Mouse (Mus musculus): ENCODE results near the gene Cdc6. TPM values are rescaled to one million over a fixed set of nuclear protein-coding genes. Genes with fewer than 3 reads are reported as not detected.

Cdc6 gene
- polyA plus RNA-seq, 1 experiment from 2014 or later: 11.2 TPM

DNA sequence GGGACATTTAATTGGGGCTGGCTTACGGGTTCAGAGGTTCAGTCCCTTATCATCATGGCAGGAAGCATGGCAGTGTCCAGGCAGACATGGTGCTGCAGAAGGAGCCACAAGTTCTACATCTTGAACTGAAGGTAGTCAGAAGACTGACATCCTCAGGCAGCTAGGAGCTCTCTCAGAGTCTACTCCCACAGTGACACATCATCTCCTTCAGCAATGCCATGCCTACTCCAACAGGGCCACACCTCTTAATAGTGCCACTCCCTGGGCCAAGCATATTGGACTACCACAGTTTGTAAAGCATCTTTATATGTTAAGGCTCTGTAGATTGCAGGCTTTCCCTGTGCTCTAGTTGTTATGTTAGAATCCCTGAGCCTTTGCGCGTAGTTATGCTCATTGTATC lies 19.9 kb upstream of the Cdc6 start:
- ATAC-seq (replicated peaks): no peak
- Histone ChIP-seq H3K27me3 (no peaks in the 10 kb centered on the region), H3K4me3 (no peak overlapping the region), H3K36me3 (peaks cover 66% of the 10 kb centered on the region), H3K9ac (replicated peaks) (no peak overlapping the region), H3K4me1 (no peaks in the 10 kb centered on the region), H3K27ac (replicated peaks) (no peak overlapping the region), H3K9me3 (no peaks in the 10 kb centered on the region), H3K4me2 (replicated peaks) (no peak overlapping the region)
- WGBS: 99% methylated on average over 3 of the region's 3 CpGs

DNA sequence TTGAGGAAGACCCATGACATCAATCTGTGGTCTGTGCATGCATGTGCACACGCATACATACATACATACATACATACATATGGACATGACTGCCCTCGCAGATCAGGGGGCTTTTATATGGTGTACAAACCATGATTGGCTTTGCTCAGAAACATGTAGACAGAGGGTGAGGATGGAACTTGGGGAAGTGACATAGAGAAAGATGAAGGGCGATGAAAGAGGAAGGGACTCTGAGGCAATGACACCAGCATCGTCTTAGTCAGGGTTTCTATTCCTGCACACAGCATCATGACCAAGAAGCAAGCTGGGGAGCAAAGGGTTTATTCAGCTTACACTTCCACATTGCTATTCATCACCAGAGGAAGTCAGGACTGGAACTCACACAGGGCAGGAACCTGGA lies 18.5 kb upstream of the Cdc6 start:
- no peaks in the 10 kb centered on the region for H3K27me3 ChIP-seq
- H3K36me3 ChIP-seq: peaks cover 80% of the 10 kb centered on the region
- no peaks in the 10 kb centered on the region for H3K9me3 ChIP-seq
- H3K27ac ChIP-seq (replicated peaks): no peak overlapping the region
- no peak overlapping the region for H3K4me2 ChIP-seq (replicated peaks)
- no peak overlapping the region for H3K9ac ChIP-seq (replicated peaks)
- H3K4me1 ChIP-seq: no peaks in the 10 kb centered on the region
- WGBS: 97% methylated on average over 4 of the region's 4 CpGs
- no peak for ATAC-seq (replicated peaks)
- no peak overlapping the region for H3K4me3 ChIP-seq

DNA sequence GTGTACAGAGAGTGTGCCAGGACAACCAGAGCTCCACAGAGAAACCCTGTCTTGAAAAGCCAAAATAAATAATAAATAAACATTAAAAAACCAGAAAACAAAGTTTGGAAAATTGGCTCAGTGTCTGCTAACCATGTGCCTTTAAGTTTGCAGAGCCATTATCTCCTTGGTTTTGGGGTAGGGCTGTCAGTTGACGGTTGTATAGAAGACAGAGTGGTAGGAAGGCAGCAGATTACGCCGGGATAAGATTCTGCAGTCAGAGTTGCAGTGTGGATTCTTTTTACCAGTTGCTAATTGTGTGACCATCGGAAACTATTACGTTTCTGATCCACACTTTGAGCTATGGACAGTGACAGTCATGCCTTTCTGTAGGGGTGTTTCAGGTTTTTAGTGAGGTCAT lies 17.6 kb upstream of the Cdc6 start:
- 91% methylated on average over 5 of the region's 5 CpGs for WGBS
- H3K4me2 ChIP-seq (replicated peaks): no peak overlapping the region
- no peak overlapping the region for H3K9ac ChIP-seq (replicated peaks)
- ATAC-seq (replicated peaks): no peak
- H3K9me3 ChIP-seq: no peaks in the 10 kb centered on the region
- H3K36me3 ChIP-seq: peaks cover 84% of the 10 kb centered on the region
- H3K4me3 ChIP-seq: no peak overlapping the region
- H3K27me3 ChIP-seq: no peaks in the 10 kb centered on the region
- H3K27ac ChIP-seq (replicated peaks): no peak overlapping the region
- H3K4me1 ChIP-seq: no peaks in the 10 kb centered on the region

DNA sequence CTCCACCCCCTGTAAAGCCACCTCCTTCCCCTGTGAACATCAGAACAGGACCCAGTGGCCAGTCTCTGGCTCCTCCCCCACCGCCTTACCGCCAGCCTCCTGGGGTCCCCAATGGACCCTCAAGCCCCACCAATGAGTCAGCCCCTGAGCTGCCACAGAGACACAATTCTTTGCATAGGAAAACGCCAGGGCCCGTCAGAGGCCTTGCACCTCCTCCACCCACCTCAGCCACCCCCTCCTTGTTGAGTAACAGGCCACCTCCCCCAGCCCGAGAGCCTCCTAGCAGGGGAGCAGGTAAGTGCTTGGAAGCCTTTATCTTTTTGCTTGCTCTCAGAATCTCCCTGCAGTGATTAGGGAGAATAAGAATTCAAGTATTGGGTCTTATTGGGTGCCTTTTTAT lies 15.2 kb upstream of the Cdc6 start:
- H3K9ac ChIP-seq (replicated peaks): no peak overlapping the region
- no peaks in the 10 kb centered on the region for H3K9me3 ChIP-seq
- no peaks in the 10 kb centered on the region for H3K27me3 ChIP-seq
- H3K4me1 ChIP-seq: no peaks in the 10 kb centered on the region
- H3K4me3 ChIP-seq: no peak overlapping the region
- H3K36me3 ChIP-seq: peaks cover 78% of the 10 kb centered on the region
- no peak overlapping the region for H3K4me2 ChIP-seq (replicated peaks)
- 29% methylated on average over 5 of the region's 5 CpGs for WGBS
- no peak for ATAC-seq (replicated peaks)
- H3K27ac ChIP-seq (replicated peaks): no peak overlapping the region

DNA sequence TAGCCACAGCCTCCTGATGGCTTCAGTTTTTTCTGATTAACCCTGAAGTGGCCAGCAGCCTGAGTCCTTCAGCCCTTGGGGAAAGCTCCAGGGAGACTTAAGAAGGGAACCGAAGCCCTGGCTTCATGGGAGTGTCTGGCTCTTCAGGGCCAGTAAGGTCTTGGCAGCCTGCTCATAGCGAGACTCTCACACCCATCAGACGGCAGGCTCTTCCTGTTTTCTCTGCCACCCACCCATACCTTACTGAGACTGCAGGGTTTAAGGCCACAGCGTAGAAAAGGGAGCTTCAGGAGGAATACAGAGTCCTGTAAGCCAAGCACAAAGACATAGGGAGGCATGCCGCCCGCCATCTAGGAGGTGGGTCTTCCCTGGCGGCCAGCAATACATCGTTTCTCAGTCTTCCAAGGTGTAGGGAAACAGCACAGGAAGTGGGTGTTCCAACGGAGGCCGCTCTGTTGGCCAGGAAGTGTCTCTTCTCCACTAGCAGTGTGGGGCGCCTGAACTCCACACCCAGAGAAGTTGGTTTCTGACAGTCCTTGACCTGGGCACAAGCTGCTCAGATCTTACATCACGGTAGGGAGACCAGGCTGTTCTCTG lies 7.0 kb upstream of the Cdc6 start:
- WGBS: 90% methylated on average over 12 of the region's 12 CpGs
- H3K27ac ChIP-seq (replicated peaks): no peak overlapping the region
- H3K27me3 ChIP-seq: no peaks in the 10 kb centered on the region
- ATAC-seq (replicated peaks): no peak
- no peak overlapping the region for H3K9ac ChIP-seq (replicated peaks)
- H3K36me3 ChIP-seq: peaks cover 60% of the 10 kb centered on the region
- no peak overlapping the region for H3K4me2 ChIP-seq (replicated peaks)
- H3K9me3 ChIP-seq: no peaks in the 10 kb centered on the region
- H3K4me3 ChIP-seq: no peak overlapping the region
- H3K4me1 ChIP-seq: no peaks in the 10 kb centered on the region

DNA sequence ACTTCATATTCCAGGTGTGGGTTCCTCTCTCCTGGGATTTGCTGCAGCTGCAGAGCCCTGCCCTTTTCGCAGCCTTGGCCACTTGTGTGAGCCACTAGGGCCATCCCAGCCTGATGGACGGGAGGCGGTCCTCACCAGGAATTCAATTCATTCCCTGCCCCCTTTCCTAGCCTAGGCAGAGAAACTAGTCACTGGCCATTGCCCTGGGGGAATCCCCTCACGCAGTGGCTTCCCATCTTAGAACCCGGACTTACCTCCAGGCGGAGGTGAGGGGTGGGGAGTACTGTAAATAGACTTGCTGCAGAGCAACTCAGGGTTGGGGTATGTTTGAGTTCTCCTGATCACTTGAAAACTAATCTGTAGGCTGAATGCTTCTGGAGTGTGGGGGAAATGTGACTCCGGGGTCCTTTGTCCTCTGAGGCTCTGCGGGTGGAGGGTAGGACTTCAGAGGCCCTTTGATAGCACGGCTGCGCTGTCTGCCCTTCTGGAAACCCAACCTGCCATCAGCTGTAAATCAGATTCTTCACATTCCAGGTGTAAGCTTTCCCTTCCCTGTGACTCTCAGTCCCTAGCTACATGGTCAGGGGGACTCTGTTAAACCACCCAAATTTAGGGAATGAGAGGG lies 4.9 kb upstream of the Cdc6 start:
- H3K36me3 ChIP-seq: peaks cover 42% of the 10 kb centered on the region
- H3K4me2 ChIP-seq (replicated peaks): no peak overlapping the region
- no peaks in the 10 kb centered on the region for H3K9me3 ChIP-seq
- no peak overlapping the region for H3K9ac ChIP-seq (replicated peaks)
- WGBS: 17% methylated on average over 10 of the region's 10 CpGs
- no peaks in the 10 kb centered on the region for H3K27me3 ChIP-seq
- no peak for ATAC-seq (replicated peaks)
- no peak overlapping the region for H3K4me3 ChIP-seq
- no peaks in the 10 kb centered on the region for H3K4me1 ChIP-seq
- 0 out of 2 replicates have a peak overlapping the region, but pooled peaks have one; percentile 5 for H3K27ac ChIP-seq (replicated peaks)

DNA sequence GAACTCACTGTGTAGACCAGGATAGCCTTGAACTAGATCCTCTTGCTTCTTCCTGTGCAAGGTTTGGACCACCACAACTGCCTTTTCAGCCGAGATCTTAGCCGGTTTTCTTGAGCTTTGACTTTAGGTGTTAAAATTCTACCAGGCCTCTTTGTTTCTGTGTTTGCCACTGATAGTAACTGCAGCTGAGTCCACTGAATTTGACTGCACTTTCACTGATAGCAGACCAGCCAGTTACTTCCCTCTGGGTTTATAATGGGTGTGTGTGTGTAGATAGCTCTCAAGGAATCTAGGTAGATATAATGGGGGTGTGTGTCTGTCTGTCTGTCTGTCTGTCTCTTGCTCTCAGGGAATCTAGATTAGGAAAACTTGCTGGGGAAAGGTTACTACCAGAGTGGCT lies 3.0 kb upstream of the Cdc6 start:
- H3K9ac ChIP-seq (replicated peaks): no peak overlapping the region
- no peak overlapping the region for H3K27ac ChIP-seq (replicated peaks)
- H3K4me3 ChIP-seq: no peak overlapping the region
- no peak for ATAC-seq (replicated peaks)
- peaks cover 27% of the 10 kb centered on the region for H3K36me3 ChIP-seq
- no peaks in the 10 kb centered on the region for H3K9me3 ChIP-seq
- H3K4me1 ChIP-seq: peaks cover 13% of the 10 kb centered on the region
- 93% methylated on average over 2 of the region's 2 CpGs for WGBS
- H3K4me2 ChIP-seq (replicated peaks): no peak overlapping the region
- H3K27me3 ChIP-seq: no peaks in the 10 kb centered on the region

DNA sequence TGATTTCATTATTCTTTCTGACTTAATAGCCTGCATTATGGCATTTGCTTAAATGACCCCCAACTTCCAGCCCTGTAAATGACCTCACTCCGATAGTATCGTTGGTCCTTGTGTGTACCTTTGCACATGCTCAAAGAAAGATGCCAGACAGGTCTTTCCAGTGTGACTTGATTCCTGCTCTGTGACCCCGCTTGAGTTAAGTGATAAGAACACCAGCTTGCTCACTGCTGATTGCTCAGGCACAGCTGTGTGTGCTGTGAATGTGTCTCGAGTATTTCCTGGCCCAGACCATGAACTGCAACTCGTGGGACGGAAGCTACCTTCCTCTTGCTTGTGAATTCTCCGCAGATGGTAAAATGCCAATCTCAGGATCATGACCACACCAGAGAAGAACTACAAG lies 2.6 kb upstream of the Cdc6 start:
- H3K27ac ChIP-seq (replicated peaks): no peak overlapping the region
- H3K4me2 ChIP-seq (replicated peaks): no peak overlapping the region
- H3K4me3 ChIP-seq: no peak overlapping the region
- ATAC-seq (replicated peaks): no peak
- H3K9me3 ChIP-seq: no peaks in the 10 kb centered on the region
- peaks cover 23% of the 10 kb centered on the region for H3K36me3 ChIP-seq
- H3K9ac ChIP-seq (replicated peaks): no peak overlapping the region
- H3K4me1 ChIP-seq: peaks cover 13% of the 10 kb centered on the region
- H3K27me3 ChIP-seq: no peaks in the 10 kb centered on the region
- 91% methylated on average over 7 of the region's 7 CpGs for WGBS

DNA sequence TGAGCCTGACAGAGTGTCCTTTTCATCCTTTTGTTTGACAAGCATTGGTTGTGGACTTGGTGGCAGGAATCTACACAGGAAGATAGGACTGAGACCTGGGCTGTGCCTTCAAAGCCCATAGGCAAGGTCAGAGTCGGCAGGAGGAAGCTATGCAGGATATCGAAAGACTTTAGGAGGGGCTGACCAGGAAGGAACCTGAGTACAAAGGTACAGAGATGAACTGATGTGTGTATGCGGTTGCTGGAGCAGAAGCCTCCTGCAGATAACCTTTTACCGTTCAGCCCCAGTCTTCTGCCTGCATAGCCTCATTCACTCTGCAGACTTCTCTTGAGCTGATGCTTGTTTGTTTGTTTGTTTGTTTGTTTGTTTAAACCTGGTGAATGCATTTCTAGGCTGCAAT lies 2.0 kb upstream of the Cdc6 start:
- H3K9ac ChIP-seq (replicated peaks): no peak overlapping the region
- 93% methylated on average over 4 of the region's 4 CpGs for WGBS
- H3K9me3 ChIP-seq: no peaks in the 10 kb centered on the region

DNA sequence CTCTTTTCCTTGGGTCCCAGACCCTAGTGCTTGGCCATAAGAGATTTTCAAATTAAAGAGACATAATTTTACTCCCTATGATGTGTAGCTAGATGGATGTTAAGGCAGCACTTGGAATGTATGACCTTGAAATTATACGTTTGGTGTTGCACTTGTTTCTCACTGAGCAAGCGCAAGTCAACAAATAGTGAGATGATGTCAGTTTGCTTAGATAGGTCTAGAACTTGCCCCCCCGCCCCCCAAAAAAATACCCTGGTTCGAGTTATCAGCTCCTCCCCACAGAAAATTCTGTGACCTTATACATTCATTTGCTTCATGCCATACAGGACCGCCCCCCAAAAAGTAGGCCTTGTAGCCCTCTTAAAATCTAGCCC lies 551 bp upstream of the Cdc6 start:
- Histone ChIP-seq H3K4me2 (replicated peaks) (peak overlapping the region; percentile 84), H3K9me3 (no peaks in the 10 kb centered on the region), H3K9ac (replicated peaks) (no peak overlapping the region), H3K27ac (replicated peaks) (0 out of 2 replicates have a peak overlapping the region, but pooled peaks have one; percentile 54), H3K36me3 (0 out of 2 replicates have a peak, but pooled peaks cover 4% of the 10 kb centered on the region), H3K4me3 (peak overlapping the region; percentile 51), H3K27me3 (no peaks in the 10 kb centered on the region), H3K4me1 (peaks cover 13% of the 10 kb centered on the region)
- ATAC-seq (replicated peaks): no peak
- 56% methylated on average over 5 of the region's 5 CpGs for WGBS

More for the DNA sequence above, 2.0 kb upstream of the Cdc6 start:
- Histone ChIP-seq H3K4me3 (no peak overlapping the region), H3K36me3 (peaks cover 17% of the 10 kb centered on the region; the same call in 1 of the 2 replicates), H3K4me1 (peaks cover 13% of the 10 kb centered on the region), H3K27ac (replicated peaks) (no peak overlapping the region), H3K27me3 (no peaks in the 10 kb centered on the region), H3K4me2 (replicated peaks) (no peak overlapping the region)
- no peak for ATAC-seq (replicated peaks)

DNA sequence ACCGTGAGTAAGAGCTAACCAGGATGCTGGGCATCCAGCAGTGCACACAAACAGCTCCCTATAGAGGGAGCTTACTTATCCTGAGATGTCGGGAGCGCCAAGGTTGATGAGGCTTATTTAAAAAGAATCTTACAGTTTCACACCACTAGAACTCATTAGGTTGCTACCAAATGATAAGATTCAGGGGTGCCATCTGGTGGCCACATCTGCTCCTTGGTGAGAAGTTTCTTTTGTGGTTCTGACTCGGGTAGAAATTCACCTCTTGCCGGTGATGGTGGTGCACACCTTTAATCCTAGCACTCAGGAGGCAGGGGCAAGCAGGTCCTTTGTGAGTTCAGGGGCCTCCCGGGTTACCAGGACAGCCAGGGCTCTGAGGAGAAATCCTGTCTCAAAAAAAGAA lies 2.1 kb downstream of the Cdc6 start:
- 34% methylated on average over 6 of the region's 6 CpGs for WGBS
- Histone ChIP-seq H3K27me3 (no peaks in the 10 kb centered on the region), H3K9ac (replicated peaks) (no peak overlapping the region), H3K9me3 (no peaks in the 10 kb centered on the region), H3K36me3 (no peaks in the 10 kb centered on the region), H3K27ac (replicated peaks) (no peak overlapping the region), H3K4me2 (replicated peaks) (no peak overlapping the region), H3K4me3 (no peak overlapping the region), H3K4me1 (peaks cover 13% of the 10 kb centered on the region)
- ATAC-seq (replicated peaks): no peak

DNA sequence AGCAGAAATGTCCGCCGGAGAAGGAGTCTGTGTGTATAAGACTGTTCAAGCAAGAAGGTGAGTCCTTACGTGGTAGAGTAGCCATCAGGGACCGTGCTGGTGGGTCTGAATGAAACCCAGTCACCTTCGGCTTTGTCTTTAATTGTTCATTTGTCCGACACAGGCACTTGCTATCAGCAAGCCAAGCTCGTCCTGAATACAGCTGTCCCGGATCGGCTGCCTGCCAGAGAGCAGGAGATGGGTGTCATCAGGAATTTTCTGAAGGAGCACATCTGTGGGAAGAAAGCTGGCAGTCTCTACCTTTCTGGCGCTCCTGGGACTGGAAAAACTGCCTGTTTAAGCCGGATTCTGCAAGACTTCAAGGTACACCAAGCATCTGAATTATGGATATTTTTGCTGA lies 2.8 kb downstream of the Cdc6 start:
- no peak for ATAC-seq (replicated peaks)
- Histone ChIP-seq H3K27me3 (no peaks in the 10 kb centered on the region), H3K4me2 (replicated peaks) (no peak overlapping the region), H3K4me3 (no peak overlapping the region), H3K36me3 (no peaks in the 10 kb centered on the region), H3K9me3 (no peaks in the 10 kb centered on the region), H3K9ac (replicated peaks) (no peak overlapping the region), H3K27ac (replicated peaks) (no peak overlapping the region), H3K4me1 (peaks cover 13% of the 10 kb centered on the region)
- 91% methylated on average over 11 of the region's 11 CpGs for WGBS

DNA sequence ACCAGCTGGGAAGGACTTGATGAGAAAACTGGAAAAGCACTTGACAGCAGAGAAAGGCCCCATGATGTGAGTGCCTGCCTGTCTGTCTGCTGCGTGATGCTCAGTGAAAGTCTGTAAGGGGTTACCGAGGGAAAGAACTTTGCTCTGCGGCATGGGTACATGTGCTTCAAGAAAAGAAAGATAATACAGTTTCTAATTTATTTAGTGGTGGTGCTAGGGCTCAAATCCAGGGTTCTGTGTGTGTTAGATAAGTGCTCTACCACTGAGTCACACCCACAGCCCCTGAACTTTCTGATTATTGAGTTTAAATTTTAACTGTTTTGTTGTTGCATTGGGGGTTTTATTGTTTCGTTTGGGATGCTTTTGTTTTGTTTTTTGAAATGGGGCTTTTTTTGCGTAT lies 3.9 kb downstream of the Cdc6 start:
- Histone ChIP-seq H3K4me3 (no peak overlapping the region), H3K9ac (replicated peaks) (no peak overlapping the region; the same call in 1 of the 2 replicates), H3K36me3 (no peaks in the 10 kb centered on the region), H3K27ac (replicated peaks) (no peak overlapping the region), H3K4me1 (peaks cover 13% of the 10 kb centered on the region), H3K4me2 (replicated peaks) (no peak overlapping the region), H3K9me3 (no peaks in the 10 kb centered on the region), H3K27me3 (no peaks in the 10 kb centered on the region)
- 91% methylated on average over 5 of the region's 5 CpGs for WGBS
- no peak for ATAC-seq (replicated peaks)
